Mouse (Mus musculus): ENCODE results near the gene Prep. TPM values are rescaled to one million over a fixed set of nuclear protein-coding genes. Genes with fewer than 3 reads are reported as not detected.

Gene Prep
- 22.1 and 25.1 TPM in 2 replicates for polyA plus RNA-seq (2015; fragmentation: Nextera tagmentation; extraction: Ambion mirVana)

DNA sequence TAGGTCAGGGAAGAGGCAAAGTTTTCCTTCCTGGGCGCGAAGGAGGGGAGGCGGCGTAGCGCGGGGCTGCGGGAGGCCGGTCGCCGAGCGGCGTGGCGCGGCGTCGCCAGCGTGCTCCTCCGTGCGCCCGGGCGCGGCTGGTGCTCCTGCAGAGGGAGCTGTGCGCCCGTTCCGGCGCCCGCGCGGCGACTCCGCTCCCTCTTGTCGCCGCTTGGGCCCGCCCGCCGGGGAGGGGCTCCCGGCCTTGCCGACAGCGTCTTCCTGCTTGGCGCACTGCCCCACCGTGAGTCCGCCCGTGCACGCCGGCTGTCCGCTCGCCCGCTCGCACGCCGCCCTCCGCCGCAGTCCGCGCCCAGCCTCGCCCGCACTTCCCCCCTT lies at the start of gene Prep:
TSS of gene Prep (plus strand) at position 273 of the 378 bp plus-strand sequence.
- Histone ChIP-seq H3K9me3 (replicated peaks; ENCODE audit: control insufficient read depth, low read length) (no peaks in the 10 kb centered on the region), H3K27ac (ENCODE audit: low read length) (peak within 1 kb of the TSS; percentile 91), H3K9ac (ENCODE audit: low read length) (peak within 1 kb of the TSS; percentile 97), H3K4me3 (replicated peaks; ENCODE audit: low read length) (peak within 1 kb of the TSS; percentile 98), H3K27me3 (ENCODE audit: control insufficient read depth, insufficient read depth, low read length) (no peaks in the 10 kb centered on the region), H3K4me1 (ENCODE audit: control insufficient read depth, insufficient read depth, low read length) (peaks cover 22% of the 10 kb centered on the region), H3K36me3 (ENCODE audit: control insufficient read depth, insufficient read depth, low read length) (no peaks in the 10 kb centered on the region), H3K4me2 (ENCODE audit: low read depth, low read length) (peak within 1 kb of the TSS; percentile 87)
- under 1% methylated on average over 46 of the region's 57 CpGs for WGBS
- peak; percentile 95 for ATAC-seq (ENCODE audit: insufficient read depth, low FRiP score)

DNA sequence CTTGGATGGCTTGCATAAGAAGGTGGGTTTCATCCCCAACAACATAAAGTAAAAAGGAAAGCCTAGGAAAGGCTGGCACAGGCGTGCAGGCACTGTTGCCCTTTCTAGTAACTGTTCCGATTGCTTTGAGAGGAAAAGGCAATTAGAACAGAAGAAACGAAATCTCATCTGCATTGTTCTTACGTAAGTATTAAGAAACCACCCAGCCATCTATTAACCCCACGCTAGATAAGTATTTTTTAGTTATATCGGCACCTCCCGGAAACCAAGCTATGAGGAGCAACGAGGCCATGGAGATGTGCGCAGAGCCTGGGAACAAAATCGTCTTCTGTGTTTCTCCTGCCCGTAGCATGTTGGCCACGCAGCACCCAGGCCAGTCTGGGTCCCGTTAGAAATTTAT lies 49.7 kb upstream of the Prep start:
- 87% methylated on average over 13 of the region's 13 CpGs for WGBS
- H3K27me3 ChIP-seq (ENCODE audit: control insufficient read depth, insufficient read depth, low read length), result no peaks in the 10 kb centered on the region
- no peak for ATAC-seq (ENCODE audit: insufficient read depth, low FRiP score)
- no peak overlapping the region for H3K27ac ChIP-seq (ENCODE audit: low read length)
- no peak overlapping the region for H3K9ac ChIP-seq (ENCODE audit: low read length)
- no peaks in the 10 kb centered on the region for H3K9me3 ChIP-seq (replicated peaks; ENCODE audit: control insufficient read depth, low read length)
- no peaks in the 10 kb centered on the region for H3K36me3 ChIP-seq (ENCODE audit: control insufficient read depth, insufficient read depth, low read length)
- no peaks in the 10 kb centered on the region for H3K4me1 ChIP-seq (ENCODE audit: control insufficient read depth, insufficient read depth, low read length)
- no peak overlapping the region for H3K4me3 ChIP-seq (replicated peaks; ENCODE audit: low read length)
- no peak overlapping the region for H3K4me2 ChIP-seq (ENCODE audit: low read depth, low read length)

DNA sequence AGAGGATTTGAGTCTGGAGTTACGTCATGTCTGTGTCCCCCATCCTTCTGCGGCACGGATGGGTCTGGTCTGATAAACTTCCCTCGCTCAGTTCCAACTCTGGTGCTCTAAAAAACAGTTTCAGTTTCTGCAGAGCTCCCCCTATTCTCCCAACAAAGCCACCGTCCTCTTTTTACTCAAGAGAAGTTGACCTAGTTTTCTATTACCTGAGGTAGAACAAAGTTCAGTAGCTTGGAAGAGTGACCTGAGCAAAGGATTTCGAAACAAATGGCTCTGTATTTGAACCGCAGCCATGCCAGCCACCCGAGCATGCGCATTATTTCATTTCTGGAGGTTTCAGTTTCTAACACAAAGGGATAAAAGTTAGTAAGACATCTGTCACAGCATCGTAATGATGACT lies 49.2 kb upstream of the Prep start:
- Histone ChIP-seq H3K4me3 (replicated peaks; ENCODE audit: low read length) (no peak overlapping the region), H3K9ac (ENCODE audit: low read length) (no peak overlapping the region), H3K27ac (ENCODE audit: low read length) (no peak overlapping the region), H3K4me1 (ENCODE audit: control insufficient read depth, insufficient read depth, low read length) (no peaks in the 10 kb centered on the region), H3K9me3 (replicated peaks; ENCODE audit: control insufficient read depth, low read length) (no peaks in the 10 kb centered on the region), H3K27me3 (ENCODE audit: control insufficient read depth, insufficient read depth, low read length) (no peaks in the 10 kb centered on the region), H3K36me3 (ENCODE audit: control insufficient read depth, insufficient read depth, low read length) (no peaks in the 10 kb centered on the region), H3K4me2 (ENCODE audit: low read depth, low read length) (no peak overlapping the region)
- ATAC-seq (ENCODE audit: insufficient read depth, low FRiP score), result no peak
- WGBS, result 80% methylated on average over 10 of the region's 10 CpGs

DNA sequence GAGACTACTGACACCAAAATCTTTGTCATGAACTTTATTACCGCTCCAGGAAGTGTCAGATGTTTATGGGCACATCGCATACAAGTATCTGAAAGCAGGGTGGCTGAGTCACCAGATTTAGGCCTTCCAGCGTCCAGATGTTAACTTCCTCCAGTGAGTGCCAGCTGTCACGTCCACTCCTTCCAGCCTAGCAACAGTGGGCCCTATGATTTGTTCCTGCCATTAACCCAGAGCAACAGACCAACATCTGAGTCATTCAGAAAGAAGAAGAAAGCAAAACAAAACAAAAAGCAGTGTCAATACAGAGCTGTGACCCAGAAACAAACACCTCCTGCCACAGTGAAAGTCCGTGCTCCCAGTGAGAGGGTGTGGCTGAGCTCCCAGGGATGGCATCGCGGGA lies 47.6 kb upstream of the Prep start:
- 57% methylated on average over 7 of the region's 7 CpGs for WGBS
- Histone ChIP-seq H3K9me3 (replicated peaks; ENCODE audit: control insufficient read depth, low read length) (no peaks in the 10 kb centered on the region), H3K27me3 (ENCODE audit: control insufficient read depth, insufficient read depth, low read length) (no peaks in the 10 kb centered on the region), H3K4me1 (ENCODE audit: control insufficient read depth, insufficient read depth, low read length) (no peaks in the 10 kb centered on the region), H3K9ac (ENCODE audit: low read length) (no peak overlapping the region), H3K27ac (ENCODE audit: low read length) (no peak overlapping the region), H3K4me3 (replicated peaks; ENCODE audit: low read length) (no peak overlapping the region), H3K36me3 (ENCODE audit: control insufficient read depth, insufficient read depth, low read length) (no peaks in the 10 kb centered on the region), H3K4me2 (ENCODE audit: low read depth, low read length) (no peak overlapping the region)
- ATAC-seq (ENCODE audit: insufficient read depth, low FRiP score), result peak; percentile 40; the same call in 1 of the 2 replicates

DNA sequence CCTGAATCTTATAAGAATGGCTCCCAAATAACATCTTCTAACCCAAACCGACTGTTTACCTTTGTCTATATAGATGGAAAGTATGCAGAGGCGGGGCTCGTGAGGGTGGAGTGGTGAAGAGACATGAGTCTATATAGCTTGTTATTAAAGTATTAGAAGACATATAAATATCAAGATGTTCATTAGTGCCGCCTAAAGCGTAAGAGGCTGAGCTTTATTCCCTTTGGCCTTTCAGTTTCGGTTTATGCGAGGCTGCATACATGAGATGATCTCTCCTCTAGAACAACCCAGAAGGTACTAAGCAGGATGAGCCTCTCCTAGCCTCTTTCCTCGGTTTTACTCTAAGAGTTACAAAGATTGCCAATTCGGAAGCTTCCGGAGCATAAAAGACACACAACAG lies 47.2 kb upstream of the Prep start:
- 83% methylated on average over 10 of the region's 10 CpGs for WGBS
- no peak overlapping the region for H3K9ac ChIP-seq (ENCODE audit: low read length)
- no peak overlapping the region for H3K4me2 ChIP-seq (ENCODE audit: low read depth, low read length)
- no peaks in the 10 kb centered on the region for H3K9me3 ChIP-seq (replicated peaks; ENCODE audit: control insufficient read depth, low read length)
- ATAC-seq (ENCODE audit: insufficient read depth, low FRiP score), result no peak
- no peaks in the 10 kb centered on the region for H3K36me3 ChIP-seq (ENCODE audit: control insufficient read depth, insufficient read depth, low read length)
- no peaks in the 10 kb centered on the region for H3K4me1 ChIP-seq (ENCODE audit: control insufficient read depth, insufficient read depth, low read length)
- H3K27ac ChIP-seq (ENCODE audit: low read length), result no peak overlapping the region
- no peaks in the 10 kb centered on the region for H3K27me3 ChIP-seq (ENCODE audit: control insufficient read depth, insufficient read depth, low read length)
- H3K4me3 ChIP-seq (replicated peaks; ENCODE audit: low read length), result no peak overlapping the region

DNA sequence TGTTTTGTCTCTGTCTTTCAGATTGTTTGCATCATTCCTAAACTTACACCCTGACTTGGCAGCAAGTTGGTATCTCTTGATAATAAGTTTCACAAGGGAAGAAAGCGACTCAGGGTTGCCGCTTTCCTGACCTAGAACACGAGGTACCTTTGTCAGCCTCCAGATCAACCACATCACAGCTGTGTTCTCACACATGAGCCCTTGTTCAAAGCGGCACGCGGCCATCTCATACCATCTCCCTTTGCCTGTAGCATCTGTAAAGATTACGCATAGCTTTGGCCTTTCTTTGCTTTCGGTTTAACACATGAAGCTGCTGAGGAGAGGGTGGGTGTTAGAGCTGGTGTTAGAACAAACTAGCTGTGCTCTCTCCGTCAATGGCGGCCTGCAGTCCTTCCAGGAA lies 46.7 kb upstream of the Prep start:
- 87% methylated on average over 10 of the region's 10 CpGs for WGBS
- Histone ChIP-seq H3K36me3 (ENCODE audit: control insufficient read depth, insufficient read depth, low read length) (no peaks in the 10 kb centered on the region), H3K9ac (ENCODE audit: low read length) (no peak overlapping the region), H3K9me3 (replicated peaks; ENCODE audit: control insufficient read depth, low read length) (no peaks in the 10 kb centered on the region), H3K27ac (ENCODE audit: low read length) (no peak overlapping the region), H3K4me3 (replicated peaks; ENCODE audit: low read length) (no peak overlapping the region), H3K27me3 (ENCODE audit: control insufficient read depth, insufficient read depth, low read length) (no peaks in the 10 kb centered on the region), H3K4me1 (ENCODE audit: control insufficient read depth, insufficient read depth, low read length) (no peaks in the 10 kb centered on the region), H3K4me2 (ENCODE audit: low read depth, low read length) (no peak overlapping the region)
- ATAC-seq (ENCODE audit: insufficient read depth, low FRiP score), result no peak

DNA sequence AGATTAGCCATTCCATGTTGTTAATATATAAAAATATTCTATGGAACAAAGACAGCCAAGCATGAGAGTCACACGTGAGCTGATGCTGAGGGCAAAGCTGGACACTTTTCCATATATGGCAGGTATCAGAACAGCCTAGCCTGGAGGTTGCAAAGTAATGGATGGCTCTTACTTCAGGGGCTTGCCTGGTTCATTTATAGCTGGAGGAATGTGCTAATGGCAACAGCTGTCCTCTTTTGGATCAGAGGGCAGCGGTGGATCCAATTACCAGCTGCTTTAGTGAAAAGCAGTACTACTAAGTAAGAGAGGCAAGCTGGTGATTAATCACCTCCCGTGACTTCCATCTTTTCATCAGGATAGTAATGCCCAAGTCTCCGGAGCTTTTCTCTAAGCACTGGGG lies 41.8 kb upstream of the Prep start:
- Histone ChIP-seq H3K4me1 (ENCODE audit: control insufficient read depth, insufficient read depth, low read length) (no peaks in the 10 kb centered on the region), H3K4me3 (replicated peaks; ENCODE audit: low read length) (no peak overlapping the region), H3K9ac (ENCODE audit: low read length) (no peak overlapping the region), H3K27ac (ENCODE audit: low read length) (no peak overlapping the region), H3K36me3 (ENCODE audit: control insufficient read depth, insufficient read depth, low read length) (no peaks in the 10 kb centered on the region), H3K4me2 (ENCODE audit: low read depth, low read length) (no peak overlapping the region), H3K9me3 (replicated peaks; ENCODE audit: control insufficient read depth, low read length) (no peaks in the 10 kb centered on the region), H3K27me3 (ENCODE audit: control insufficient read depth, insufficient read depth, low read length) (no peaks in the 10 kb centered on the region)
- no peak for ATAC-seq (ENCODE audit: insufficient read depth, low FRiP score)
- 28% methylated on average over 4 of the region's 4 CpGs for WGBS

DNA sequence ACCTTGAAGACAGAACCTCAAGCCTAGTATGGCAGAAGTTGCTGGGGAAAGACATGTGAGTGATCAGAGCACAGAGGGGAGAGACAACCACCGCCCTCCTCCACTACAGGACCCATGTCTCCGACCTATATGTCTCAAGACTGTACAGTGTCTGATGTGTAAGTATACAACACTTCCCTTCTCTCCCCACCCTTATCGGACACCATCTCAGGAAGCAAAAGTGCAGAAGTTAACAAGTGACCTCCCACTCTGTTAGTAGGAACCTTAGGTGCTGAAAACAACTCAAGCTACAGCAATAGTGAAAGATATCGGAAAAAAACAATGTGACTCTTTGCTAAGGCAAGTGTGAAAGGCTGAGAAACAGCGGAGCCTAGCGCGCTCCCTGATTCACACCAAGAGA lies 40.1 kb upstream of the Prep start:
- H3K9me3 ChIP-seq (replicated peaks; ENCODE audit: control insufficient read depth, low read length), result no peaks in the 10 kb centered on the region
- H3K36me3 ChIP-seq (ENCODE audit: control insufficient read depth, insufficient read depth, low read length), result no peaks in the 10 kb centered on the region
- no peak for ATAC-seq (ENCODE audit: insufficient read depth, low FRiP score)
- 91% methylated on average over 7 of the region's 7 CpGs for WGBS
- no peaks in the 10 kb centered on the region for H3K4me1 ChIP-seq (ENCODE audit: control insufficient read depth, insufficient read depth, low read length)
- H3K4me2 ChIP-seq (ENCODE audit: low read depth, low read length), result no peak overlapping the region
- H3K27ac ChIP-seq (ENCODE audit: low read length), result no peak overlapping the region
- H3K4me3 ChIP-seq (replicated peaks; ENCODE audit: low read length), result no peak overlapping the region
- H3K27me3 ChIP-seq (ENCODE audit: control insufficient read depth, insufficient read depth, low read length), result no peaks in the 10 kb centered on the region
- H3K9ac ChIP-seq (ENCODE audit: low read length), result no peak overlapping the region

DNA sequence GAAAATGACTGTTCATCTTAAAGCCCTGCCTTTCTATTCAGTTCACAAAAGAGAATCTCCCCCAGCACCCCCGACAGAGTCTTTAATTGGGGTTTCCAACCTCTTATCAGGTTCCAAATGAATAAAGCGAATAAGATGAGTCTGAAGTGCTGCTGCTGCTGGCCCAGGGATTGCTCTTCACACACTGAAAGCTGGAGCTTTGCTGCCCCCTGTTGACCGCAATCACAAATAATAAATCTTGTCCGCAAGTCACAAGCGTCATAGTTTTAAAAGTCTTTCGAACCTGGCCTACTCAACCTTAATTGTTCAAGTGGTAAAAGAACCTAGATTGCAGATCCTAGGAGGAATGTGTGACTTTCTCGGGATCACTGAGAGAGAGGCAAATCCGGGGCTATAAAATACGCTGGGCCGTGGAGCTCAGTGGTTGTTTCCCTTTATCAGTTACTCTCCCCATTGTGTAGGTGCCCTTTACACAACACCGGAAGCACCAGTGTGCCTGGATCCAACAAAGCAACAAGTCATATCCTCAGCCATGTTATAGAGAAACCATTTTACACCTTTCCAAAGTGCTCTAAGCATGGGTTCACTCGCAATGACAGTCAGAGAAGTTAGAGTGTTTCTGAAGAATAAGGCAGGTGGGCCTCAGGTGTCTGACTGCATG lies 21.6 kb upstream of the Prep start:
- ATAC-seq (ENCODE audit: insufficient read depth, low FRiP score), result no peak
- H3K4me2 ChIP-seq (ENCODE audit: low read depth, low read length), result no peak overlapping the region
- 25% methylated on average over 12 of the region's 12 CpGs for WGBS
- no peaks in the 10 kb centered on the region for H3K9me3 ChIP-seq (replicated peaks; ENCODE audit: control insufficient read depth, low read length)
- no peak overlapping the region for H3K9ac ChIP-seq (ENCODE audit: low read length)
- H3K4me3 ChIP-seq (replicated peaks; ENCODE audit: low read length), result no peak overlapping the region
- H3K36me3 ChIP-seq (ENCODE audit: control insufficient read depth, insufficient read depth, low read length), result no peaks in the 10 kb centered on the region
- no peaks in the 10 kb centered on the region for H3K27me3 ChIP-seq (ENCODE audit: control insufficient read depth, insufficient read depth, low read length)
- H3K4me1 ChIP-seq (ENCODE audit: control insufficient read depth, insufficient read depth, low read length), result no peaks in the 10 kb centered on the region
- H3K27ac ChIP-seq (ENCODE audit: low read length), result no peak overlapping the region
